Mouse (Mus musculus) stomach, postnatal 0 days (tissue): Measurements from ENCODE around the gene Hdac4. TPM values are rescaled to one million over a fixed set of nuclear protein-coding genes. Genes with fewer than 3 reads are reported as not detected.
A peak's percentile ranks its signal among the peaks of the same experiment; 100 is the strongest.

Experiments used
- ATAC-seq: fragments of 200-750 bp; cut with Nextera tagmentation; 2 replicates; pipeline ENCODE4 v1.8.0; 2017; ENCODE audit not compliant: low FRiP score, low TSS enrichment
- DNase-seq: peaks from one replicate; pipeline ENCODE4 v3.0.0-alpha.2; 2016; ENCODE audit warnings: low spot score
- H3K27ac ChIP-seq: fragments of 300-500 bp; sonication (generic); replicated peaks from 2 replicates; pipeline ENCODE4 v1.5.1; 2014; ENCODE audit warnings: mild to moderate bottlenecking, control low read depth
- H3K27me3 ChIP-seq: fragments of 300-500 bp; sonication (generic); 2 replicates; pipeline ENCODE4 v1.6.1; 2014; ENCODE audit warnings: low read length; ENCODE audit not compliant: control insufficient read depth, insufficient read depth
- H3K36me3 ChIP-seq: fragments of 300-500 bp; sonication (generic); 2 replicates; pipeline ENCODE4 v1.6.1; 2014; ENCODE audit warnings: low read length, mixed read lengths; ENCODE audit not compliant: control insufficient read depth, insufficient read depth
- H3K4me1 ChIP-seq: fragments of 300-500 bp; sonication (generic); replicated peaks from 2 replicates; pipeline ENCODE4 v1.6.1; 2014; ENCODE audit warnings: antibody characterized with exemption; ENCODE audit not compliant: control insufficient read depth, insufficient read depth
- H3K4me2 ChIP-seq: fragments of 300-500 bp; sonication (generic); replicated peaks from 2 replicates; pipeline ENCODE4 v1.6.1; 2014; ENCODE audit warnings: low read depth, mild to moderate bottlenecking, control low read depth, moderate library complexity
- H3K4me3 ChIP-seq: fragments of 300-500 bp; sonication (generic); 2 replicates; pipeline ENCODE4 v1.5.1; 2014; ENCODE audit warnings: low read depth, low read length, control low read depth
- H3K9ac ChIP-seq: fragments of 300-500 bp; sonication (generic); 2 replicates; pipeline ENCODE4 v1.6.1; 2014; ENCODE audit warnings: mild to moderate bottlenecking, low read length, control low read depth, mixed read lengths
- H3K9me3 ChIP-seq: fragments of 300-500 bp; sonication (generic); 2 replicates; pipeline ENCODE4 v1.6.1; 2016; ENCODE audit warnings: low read length; ENCODE audit not compliant: control insufficient read depth
- CTCF ChIP-seq: IDR thresholded peaks from 2 replicates; pipeline ENCODE4 v1.5.1; 2016; ENCODE audit warnings: antibody characterized with exemption, low read depth, mild to moderate bottlenecking, moderate library complexity
- EP300 ChIP-seq: optimal IDR thresholded peaks from 2 replicates; pipeline ENCODE3; 2016; ENCODE audit warnings: antibody characterized with exemption
- WGBS: fragments of 180-500 bp; shearing (Covaris S2); extraction: QIAGEN DNeasy Blood & Tissue Kit; methylation state at CpG from one replicate; pipeline ENCODE4 v1.1.7; 2014; 5-methylcytosine and 5-hydroxymethylcytosine counted together
- polyA plus RNA-seq: library from polyadenylated mRNA; unstranded; fragments of >200 nt; fragmentation: Nextera tagmentation; extraction: Ambion mirVana; gene quantifications from 2 replicates; pipeline ENCODE4 v1.2.1, GENCODE M21; 2015

The Hdac4 gene
- polyA plus RNA-seq, 1 experiment from 2014 or later: 10.9 TPM

GRCm38 (mm10) chr1:92117597-92117996, 77.9 kb downstream of the Hdac4 start:
- TF ChIP-seq EP300 (no peak), CTCF (no peak)

GRCm38 (mm10) chr1:92116169-92116568, 79.3 kb downstream of the Hdac4 start:
- no peak overlapping the region for H3K4me3 ChIP-seq
- no peaks in the 10 kb centered on the region for H3K27me3 ChIP-seq
- 69% methylated on average over 4 of the region's 4 CpGs for WGBS
- no peaks in the 10 kb centered on the region for H3K4me1 ChIP-seq
- H3K27ac ChIP-seq: no peak overlapping the region
- TF ChIP-seq CTCF: no peak
- no peak for TF ChIP-seq EP300
- DNase-seq (no peak), ATAC-seq (no peak)
- H3K36me3 ChIP-seq: no peaks in the 10 kb centered on the region
- no peak overlapping the region for H3K4me2 ChIP-seq
- no peaks in the 10 kb centered on the region for H3K9me3 ChIP-seq
- no peak overlapping the region for H3K9ac ChIP-seq

More at GRCm38 (mm10) chr1:92117597-92117996, 77.9 kb downstream of the Hdac4 start:
- H3K4me2 ChIP-seq: no peak overlapping the region
- H3K36me3 ChIP-seq: no peaks in the 10 kb centered on the region
- no peaks in the 10 kb centered on the region for H3K4me1 ChIP-seq
- H3K27ac ChIP-seq: no peak overlapping the region
- no peaks in the 10 kb centered on the region for H3K9me3 ChIP-seq
- H3K9ac ChIP-seq: no peak overlapping the region
- 92% methylated on average over 5 of the region's 5 CpGs for WGBS
- ATAC-seq (no peak), DNase-seq (no peak)
- no peak overlapping the region for H3K4me3 ChIP-seq
- H3K27me3 ChIP-seq: no peaks in the 10 kb centered on the region

GRCm38 (mm10) chr1:92114091-92114490, 81.4 kb downstream of the Hdac4 start:
- no peak overlapping the region for H3K4me2 ChIP-seq
- no peaks in the 10 kb centered on the region for H3K27me3 ChIP-seq
- no peak for DNase-seq
- no peak; the same call in 1 of the 2 replicates for ATAC-seq
- no peak overlapping the region for H3K9ac ChIP-seq
- H3K4me1 ChIP-seq: no peaks in the 10 kb centered on the region
- H3K27ac ChIP-seq: peak overlapping the region; percentile 45; the same call in 1 of the 2 replicates
- 68% methylated on average over 3 of the region's 3 CpGs for WGBS
- H3K36me3 ChIP-seq: no peaks in the 10 kb centered on the region
- TF ChIP-seq CTCF (no peak), EP300 (no peak)
- H3K9me3 ChIP-seq: no peaks in the 10 kb centered on the region
- H3K4me3 ChIP-seq: no peak overlapping the region

- Histone ChIP-seq H3K27me3 (no peaks in the 10 kb centered on the region), H3K4me3 (no peak overlapping the region), H3K4me2 (no peak overlapping the region), H3K9ac (no peak overlapping the region), H3K4me1 (no peaks in the 10 kb centered on the region), H3K27ac (peak overlapping the region; percentile 13; the same call in 1 of the 2 replicates), H3K9me3 (no peaks in the 10 kb centered on the region), H3K36me3 (no peaks in the 10 kb centered on the region)
- DNase-seq (peak; percentile 52), ATAC-seq (peak; percentile 79)
- WGBS: 47% methylated on average over 6 of the region's 6 CpGs
- TF ChIP-seq EP300 (no peak), CTCF (peak; percentile 62)
These were observed 82.1 kb downstream of the Hdac4 start for GRCm38 (mm10) chr1:92113243-92114009.

- ATAC-seq (no peak), DNase-seq (no peak)
- no peaks in the 10 kb centered on the region for H3K36me3 ChIP-seq
- H3K4me2 ChIP-seq: no peak overlapping the region
- H3K27me3 ChIP-seq: no peaks in the 10 kb centered on the region
- no peaks in the 10 kb centered on the region for H3K9me3 ChIP-seq
- H3K9ac ChIP-seq: no peak overlapping the region
- WGBS: 74% methylated on average over 5 of the region's 5 CpGs
- no peaks in the 10 kb centered on the region for H3K4me1 ChIP-seq
- TF ChIP-seq CTCF (no peak), EP300 (no peak)
- H3K27ac ChIP-seq: no peak overlapping the region
- no peak overlapping the region for H3K4me3 ChIP-seq
These were observed 82.9 kb downstream of the Hdac4 start for GRCm38 (mm10) chr1:92112591-92112990.

GRCm38 (mm10) chr1:92111551-92111950, 83.9 kb downstream of the Hdac4 start:
- TF ChIP-seq CTCF: 0 out of 2 replicates have a peak, but pooled peaks have one; percentile 10
- TF ChIP-seq EP300: no peak

More at GRCm38 (mm10) chr1:92111551-92111950, 83.9 kb downstream of the Hdac4 start:
- Histone ChIP-seq H3K4me1 (no peaks in the 10 kb centered on the region), H3K4me3 (no peak overlapping the region), H3K9ac (no peak overlapping the region), H3K9me3 (no peaks in the 10 kb centered on the region), H3K36me3 (no peaks in the 10 kb centered on the region), H3K4me2 (no peak overlapping the region), H3K27ac (peak overlapping the region; percentile 42), H3K27me3 (no peaks in the 10 kb centered on the region)
- WGBS: 46% methylated on average over 2 of the region's 2 CpGs
- ATAC-seq (0 out of 2 replicates have a peak, but pooled peaks have one; percentile 22), DNase-seq (no peak)
